Mouse (Mus musculus) embryo, embryonic 9.5 days (tissue): Measurements from ENCODE around the gene Gm10024.
"Not testable (repeated sequence)": the region's sequence is repeated elsewhere in the genome, so short reads cannot be mapped to it uniquely, and the experiment has no call there.

Source experiments
- DNase-seq: peaks from one replicate; pipeline ENCODE4 v3.0.0-alpha.2; 2017; ENCODE audit errors: extremely low spot score

The Gm10024 gene

DNA sequence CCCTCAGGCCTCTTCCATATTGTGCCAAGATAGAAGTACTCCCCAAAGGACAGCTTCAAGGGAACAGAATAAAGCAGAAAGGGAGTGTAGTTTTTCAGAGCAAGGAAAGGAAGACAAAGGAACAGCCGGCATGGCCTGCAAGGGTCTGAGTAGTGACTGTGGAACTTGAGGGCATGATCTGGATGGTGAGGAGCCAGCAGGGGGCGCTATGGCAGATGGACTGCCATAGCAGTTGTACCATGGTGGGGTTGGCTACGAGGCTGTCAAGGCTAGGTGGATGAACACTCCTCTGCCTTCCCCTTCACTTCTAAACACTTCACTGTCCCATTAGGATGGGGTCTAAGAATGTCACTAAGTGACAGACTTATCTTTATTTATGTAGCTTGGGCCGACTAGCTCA is 18.0 kb downstream of the Gm10024 start:
- DNase-seq, result peak; percentile 22

DNA sequence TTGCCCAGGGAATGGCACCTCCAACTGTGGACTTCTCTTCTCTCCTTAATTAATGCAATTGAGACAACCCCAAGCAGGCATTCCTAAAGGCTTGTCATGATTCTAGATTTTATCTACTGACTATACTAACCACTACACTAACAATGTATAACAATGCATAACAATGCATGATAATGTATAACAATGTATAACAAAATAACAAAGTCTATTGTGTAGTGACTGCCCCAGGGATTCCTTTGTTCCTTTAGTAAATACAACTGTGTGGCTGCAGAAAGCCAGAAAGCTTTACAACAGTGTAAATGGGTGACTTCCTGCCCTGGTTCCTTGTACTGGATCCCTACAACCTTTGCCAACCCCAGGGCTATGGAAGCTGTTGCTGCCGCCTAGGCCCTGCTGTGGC is 24.7 kb downstream of the Gm10024 start:
- no peak for DNase-seq

DNA sequence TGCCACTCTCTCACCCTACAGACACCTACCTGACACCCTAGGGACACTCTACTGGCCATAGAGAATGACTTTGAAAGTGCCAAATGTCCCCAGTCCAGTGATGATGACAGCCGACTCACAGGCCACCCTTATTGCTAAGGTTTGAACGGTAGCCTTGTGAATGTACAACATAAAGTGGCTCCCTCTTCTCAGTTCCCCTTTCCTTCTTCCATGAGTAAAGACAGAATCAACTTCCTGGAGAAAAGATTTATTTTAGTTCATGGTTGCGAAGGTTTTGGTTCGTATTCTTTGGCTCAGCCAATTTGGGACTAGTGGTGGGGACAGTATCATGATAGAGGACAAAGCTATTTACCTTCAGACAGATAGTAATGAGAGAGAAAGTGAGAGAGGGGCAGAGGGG is 27.7 kb downstream of the Gm10024 start:
- DNase-seq, result no peak

DNA sequence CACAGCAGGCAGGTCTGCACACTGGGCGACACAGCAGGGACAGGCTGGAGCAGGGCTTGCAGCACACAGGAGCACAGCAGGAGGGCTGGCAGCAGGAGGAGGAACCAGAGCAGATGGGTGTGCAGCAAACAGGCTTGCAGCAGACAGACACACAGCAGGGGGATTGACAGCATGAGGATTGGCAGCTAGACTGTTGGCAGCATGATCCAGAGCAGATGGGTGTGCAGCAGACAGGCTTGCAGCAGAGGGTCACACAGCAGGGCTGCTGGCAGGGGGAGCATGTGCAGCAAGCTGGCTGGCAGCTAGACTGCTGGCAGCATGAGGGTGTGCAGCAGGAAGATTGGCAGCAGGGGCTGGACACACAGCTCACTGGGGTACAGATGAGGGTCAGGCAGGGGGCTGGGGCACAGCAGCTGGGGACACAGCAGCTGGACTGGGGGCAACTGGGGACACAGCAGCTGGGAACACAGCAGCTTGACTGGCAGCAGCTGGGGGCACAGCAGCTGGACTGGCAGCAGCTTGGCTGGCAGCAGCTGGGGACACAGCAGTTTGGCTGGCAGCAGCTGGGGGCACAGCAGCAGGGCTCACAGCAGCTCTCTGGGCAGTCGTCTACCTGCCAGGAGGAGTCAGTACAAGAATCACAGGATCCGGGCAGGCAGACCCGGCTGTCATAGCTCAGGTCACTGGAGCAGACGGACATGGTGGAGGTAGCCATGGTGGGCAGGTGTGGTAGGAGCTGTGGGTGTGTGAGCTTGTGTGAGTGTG is 30.8 kb downstream of the Gm10024 start, which contains the start of gene Gm18596:
Gm18596 (minus strand) TSS at position 715 of the 765 bp plus-strand sequence.
- not testable (repeated sequence) for DNase-seq

DNA sequence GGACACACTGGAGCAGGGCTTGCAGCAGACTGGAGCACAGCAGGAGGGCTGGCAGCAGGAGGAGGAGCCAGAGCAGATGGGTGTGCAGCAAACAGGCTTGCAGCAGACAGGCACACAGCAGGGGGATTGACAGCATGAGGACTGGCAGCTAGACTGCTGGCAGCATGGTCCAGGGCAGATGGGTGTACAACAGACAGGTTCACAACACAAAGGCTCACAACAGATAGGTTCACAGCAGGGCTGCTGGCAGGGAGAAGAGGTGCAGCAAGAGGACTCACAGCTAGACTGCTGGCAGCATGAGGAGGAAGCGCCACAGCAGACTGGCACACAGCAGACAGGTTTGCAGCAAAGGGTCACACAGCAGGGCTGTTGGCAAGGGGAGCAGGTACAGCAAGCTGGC is 39.4 kb downstream of the Gm10024 start:
- DNase-seq, result not testable (repeated sequence)

DNA sequence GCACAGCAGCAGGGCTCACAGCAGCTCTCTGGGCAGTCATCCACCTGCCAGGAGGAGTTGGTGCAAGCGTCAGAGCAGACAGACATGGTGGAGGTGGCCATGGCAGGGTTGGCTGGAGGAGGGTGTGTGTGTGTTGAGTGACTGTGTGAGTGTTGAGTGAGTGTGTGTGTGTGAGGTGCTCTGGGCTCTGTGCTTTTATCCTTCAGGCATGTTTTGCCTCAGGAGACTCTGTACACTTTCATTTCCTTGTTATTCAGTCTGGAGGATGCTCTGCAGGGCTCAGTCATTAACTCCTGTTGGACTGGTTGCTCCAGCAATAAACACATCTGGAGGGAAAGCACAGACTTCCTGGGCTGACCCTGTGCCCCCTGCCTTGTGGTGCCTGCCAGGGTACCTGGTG is 40.0 kb downstream of the Gm10024 start, which contains the start of gene Gm9736:
Gm9736 (minus strand) TSS at position 101 of the 400 bp plus-strand sequence.
- not testable (repeated sequence) for DNase-seq

DNA sequence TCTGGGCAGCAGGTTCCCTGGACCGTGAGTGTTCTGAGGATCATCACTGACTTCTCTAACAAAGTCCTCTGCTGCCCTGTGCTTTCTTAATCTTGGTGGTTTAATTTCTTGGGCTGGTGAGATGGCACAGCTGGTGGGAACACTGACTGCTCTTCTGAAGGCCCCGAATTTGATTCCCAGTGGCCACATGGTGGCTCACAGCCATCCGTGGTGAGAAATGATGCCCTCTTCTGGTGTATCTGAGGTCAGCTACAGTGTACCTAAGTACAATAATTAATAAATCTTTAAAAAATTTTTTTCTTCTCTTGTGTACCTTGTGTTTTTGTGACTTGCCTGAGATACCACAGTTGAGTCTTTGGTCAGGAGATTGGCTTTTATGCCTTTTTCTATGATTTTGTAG is 41.1 kb downstream of the Gm10024 start:
- DNase-seq, result not testable (repeated sequence)

DNA sequence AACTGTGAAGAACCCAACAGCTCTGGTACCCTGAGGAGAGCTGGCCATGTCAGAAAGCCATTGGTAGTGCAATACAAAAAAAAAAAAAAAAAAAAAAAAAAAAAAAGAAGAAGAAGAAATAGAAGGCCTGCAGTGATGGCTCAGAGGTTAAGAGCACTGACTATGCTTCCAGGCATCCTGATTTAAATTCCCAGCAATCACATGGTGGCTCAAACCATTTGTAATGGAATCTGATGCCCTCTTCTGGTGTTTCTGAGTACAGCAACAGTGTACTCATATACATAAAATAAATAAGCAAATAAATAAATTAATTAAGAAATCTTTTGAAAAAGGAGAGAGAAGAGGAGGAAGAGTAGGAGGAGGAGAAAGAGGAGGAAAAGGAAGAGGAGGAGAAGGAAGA is 42.2 kb downstream of the Gm10024 start:
- no peak for DNase-seq

DNA sequence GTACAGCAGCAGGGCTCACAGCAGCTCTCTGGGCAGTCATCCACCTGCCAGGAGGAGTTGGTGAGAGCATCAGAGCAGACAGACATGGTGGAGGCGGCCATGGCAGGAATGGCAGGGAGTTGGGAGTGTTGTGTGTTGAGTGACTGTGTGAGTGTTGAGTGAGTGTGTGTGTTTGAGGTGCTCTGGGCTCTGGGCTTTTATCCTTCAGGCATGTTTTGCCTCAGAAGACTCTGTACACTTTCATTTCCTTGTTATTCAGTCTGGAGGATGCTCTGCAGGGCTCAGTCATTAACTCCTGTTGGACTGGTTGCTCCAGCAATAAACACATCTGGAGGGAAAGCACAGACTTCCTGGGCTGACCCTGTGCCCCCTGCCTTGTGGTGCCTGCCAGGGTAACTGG is 48.3 kb downstream of the Gm10024 start, which contains the start of gene Gm3233:
Gm3233 (minus strand) TSS at position 101 of the 400 bp plus-strand sequence.
- not testable (repeated sequence) for DNase-seq
